Mouse (Mus musculus) gastrocnemius, adult 18-20 months (tissue): ENCODE measurements around the gene Nt5c3b. TPM values are rescaled to one million over a fixed set of nuclear protein-coding genes. Genes with fewer than 3 reads are reported as not detected.

Experiments
- DNase-seq: peaks from one replicate; pipeline ENCODE4 v3.0.0; 2021; ENCODE audit warnings: low spot score
- microRNA-seq: library from miRNA; unstranded; fragments of <30 nt; microRNA quantifications from one replicate; pipeline ENCODE4 v1.2.0, GENCODE M21; 2021
- total RNA-seq, 2 experiments: library from RNA; stranded (reverse); gene quantifications; 2 replicates each; pipeline ENCODE4 v1.2.3; 2021

Nt5c3b gene
- total RNA-seq, 2 experiments from 2014 or later, result 7.7 to 8.3 TPM

DNA sequence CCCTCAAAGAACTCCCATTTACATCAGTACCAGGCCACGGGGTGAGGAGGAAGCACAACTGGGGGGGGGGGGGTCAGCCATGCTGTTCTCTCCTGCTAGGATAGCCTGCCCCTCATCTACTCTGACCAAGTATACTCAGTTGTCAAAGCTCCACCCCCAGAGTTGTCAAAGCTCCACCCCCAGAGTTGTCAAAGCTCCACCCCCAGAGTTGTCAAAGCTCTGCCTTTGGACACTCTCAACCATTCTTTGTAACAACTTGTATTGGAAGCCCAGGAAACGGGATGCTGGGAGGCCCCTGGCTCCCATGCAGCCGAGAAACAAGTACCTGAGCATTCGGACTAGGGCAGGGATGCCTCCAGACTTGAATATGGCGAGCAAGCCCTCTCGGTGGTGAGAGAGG is 58.9 kb downstream of the Nt5c3b start:
- DNase-seq, result no peak

DNA sequence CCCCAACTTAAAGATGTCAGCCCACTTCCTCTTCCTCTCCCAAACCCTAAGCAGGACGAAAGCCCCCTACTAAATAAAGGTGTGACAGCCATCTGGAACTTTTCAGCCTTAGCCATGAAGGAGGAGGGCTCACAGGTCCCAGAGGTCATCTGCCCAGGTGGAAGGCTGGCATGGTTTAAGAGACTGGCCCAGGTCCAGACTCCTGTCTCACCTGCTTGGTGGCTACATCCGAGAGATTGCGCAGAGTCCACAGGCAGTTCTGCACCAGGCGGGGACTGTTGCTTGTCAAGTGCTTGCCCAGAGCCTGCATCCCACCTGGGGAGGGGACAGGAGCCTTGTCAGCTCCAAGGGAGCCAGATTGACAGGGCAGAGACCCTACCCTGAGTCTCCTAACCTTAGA is 62.3 kb downstream of the Nt5c3b start:
- no peak for DNase-seq

DNA sequence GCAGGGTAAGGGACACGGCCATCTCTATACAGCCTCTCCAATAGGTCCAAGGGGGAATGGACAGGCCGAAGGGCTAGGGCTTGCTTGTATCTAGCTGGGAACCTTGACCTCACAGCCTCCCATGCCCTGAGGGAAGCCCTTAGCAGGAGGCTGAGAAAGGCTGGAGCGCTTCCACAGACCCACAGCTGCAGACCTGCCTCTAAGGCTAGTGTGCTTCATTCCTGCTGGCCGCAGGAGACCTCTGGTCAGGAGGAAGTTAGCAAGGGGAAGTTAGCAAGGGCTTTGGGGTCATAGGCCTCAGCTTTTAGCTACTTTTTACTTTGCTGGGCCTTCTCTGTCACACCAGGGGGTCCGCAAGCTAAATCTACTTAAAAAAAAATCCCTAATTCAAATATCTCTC is 63.2 kb downstream of the Nt5c3b start:
- DNase-seq, result no peak

DNA sequence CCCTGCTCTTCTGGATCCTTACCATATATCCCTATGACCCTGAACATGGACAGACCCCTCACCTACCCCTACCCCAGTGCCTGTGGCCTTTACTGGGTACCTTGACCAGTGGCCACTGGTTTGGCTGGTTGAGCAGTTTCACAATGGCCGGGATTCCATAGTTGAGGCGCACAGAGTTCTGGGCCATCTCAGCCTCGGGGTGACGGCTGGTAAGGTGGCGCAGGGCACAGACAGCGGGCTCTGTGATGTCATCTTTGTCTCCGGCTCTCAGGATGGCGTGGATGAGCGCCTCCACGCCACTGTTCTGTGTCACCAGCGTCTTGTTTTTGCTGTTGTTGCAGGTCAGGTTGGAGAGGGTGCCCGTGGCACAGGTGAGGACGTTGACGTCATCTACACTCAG is 63.6 kb downstream of the Nt5c3b start:
- DNase-seq, result no peak

GRCm38 (mm10) chr11:100376746-100377389 is 64.7 kb downstream of the Nt5c3b start:
- DNase-seq, result no peak

- DNase-seq, result no peak
These were observed 65.6 kb downstream of the Nt5c3b start for GRCm38 (mm10) chr11:100376005-100376404.

- DNase-seq, result no peak
These were observed 66.5 kb downstream of the Nt5c3b start for GRCm38 (mm10) chr11:100375127-100375526.

Small RNA genes within 50 kb of the gene (microRNA-seq; reads per million reads assigned to microRNA genes)
- gene Gm27374 (not detected), gene Mir7116 (not detected)

Other genes starting within 250 kb of the Nt5c3b start
- not detected for gene Krt9, start 248.6 kb downstream of the Nt5c3b start, total RNA-seq
- gene Krt14, start 234.3 kb downstream of the Nt5c3b start, total RNA-seq, result not detected
- not detected for gene Krt16, start 192.9 kb downstream of the Nt5c3b start, total RNA-seq
- under 1 TPM in 1 of 2 experiments, not detected in 1; 0.14 TPM for gene Krt17, start 180.8 kb downstream of the Nt5c3b start, total RNA-seq
- not detected for gene Krt42, start 171.9 kb downstream of the Nt5c3b start, total RNA-seq
- gene Eif1, start 121.9 kb downstream of the Nt5c3b start, total RNA-seq, result 1,000 to 10,000 TPM; 1,490 to 1,592 TPM
- gene Gast, start 107.4 kb downstream of the Nt5c3b start, total RNA-seq, result not detected
- gene Hap1, start 85.7 kb downstream of the Nt5c3b start, total RNA-seq, result under 1 TPM; 0.26 to 0.53 TPM
- gene Jup, start 44.0 kb downstream of the Nt5c3b start, total RNA-seq, result 10 to 100 TPM; 73.4 to 81.3 TPM
- 1 to 10 TPM; 1.6 to 3.2 TPM for gene P3h4, start 27.0 kb downstream of the Nt5c3b start, total RNA-seq
- 1 to 10 TPM; 1.9 to 2.6 TPM for gene Fkbp10, start 26.1 kb downstream of the Nt5c3b start, total RNA-seq
- under 1 TPM; 0.25 to 0.28 TPM for gene Klhl10, start 109 bp upstream of the Nt5c3b start, total RNA-seq
- 1 to 10 TPM; 2.7 to 4.2 TPM for gene Klhl11, start 30.9 kb upstream of the Nt5c3b start, total RNA-seq
- 10 to 100 TPM in 1 of 2 experiments, 1 to 10 TPM in 1; 9.5 to 12.2 TPM for gene Acly, start 86.2 kb upstream of the Nt5c3b start, total RNA-seq
- gene Ttc25, start 103.8 kb upstream of the Nt5c3b start, total RNA-seq, result under 1 TPM; 0.33 to 0.48 TPM
- gene Cnp, start 133.1 kb upstream of the Nt5c3b start, total RNA-seq, result 1 to 10 TPM; 3.8 to 5.0 TPM
- 10 to 100 TPM; 16.6 to 17.4 TPM for gene Nkiras2, start 177.4 kb upstream of the Nt5c3b start, total RNA-seq
- 100 to 1,000 TPM in 1 of 2 experiments, 10 to 100 TPM in 1; 81.1 to 111 TPM for gene Dnajc7, start 178.4 kb upstream of the Nt5c3b start, total RNA-seq